Mouse (Mus musculus) thymus, postnatal 25 days (tissue): Measurements from ENCODE around the gene Vmn1r67.
A peak's percentile ranks its signal among the peaks of the same experiment; 100 is the strongest.

Source experiments
- DNase-seq: peaks from one replicate; pipeline ENCODE4 v3.0.0; 2022

Gene Vmn1r67

DNA sequence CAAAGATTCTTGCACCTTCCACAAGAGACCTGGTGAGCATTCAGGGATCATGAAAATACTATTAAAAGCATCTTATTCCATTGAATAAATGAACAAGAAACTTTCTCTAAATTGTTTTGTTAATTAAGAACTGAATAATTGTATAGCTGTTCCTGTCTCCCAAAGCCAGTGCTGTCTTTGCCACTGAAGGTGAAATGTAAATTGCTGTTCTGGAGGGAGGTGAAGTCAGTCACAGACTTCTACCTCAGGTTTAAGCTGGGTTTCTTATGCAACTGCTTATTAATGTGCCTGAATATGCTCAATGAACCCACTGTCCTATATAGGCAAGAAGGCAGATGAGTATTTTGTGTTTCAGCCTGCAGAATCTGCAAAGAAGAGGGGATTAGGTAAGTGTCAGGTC lies at the start of gene Vmn1r67:
Vmn1r67 (plus strand) TSS at position 301 of the 400 bp plus-strand sequence.
- no peak for DNase-seq

DNA sequence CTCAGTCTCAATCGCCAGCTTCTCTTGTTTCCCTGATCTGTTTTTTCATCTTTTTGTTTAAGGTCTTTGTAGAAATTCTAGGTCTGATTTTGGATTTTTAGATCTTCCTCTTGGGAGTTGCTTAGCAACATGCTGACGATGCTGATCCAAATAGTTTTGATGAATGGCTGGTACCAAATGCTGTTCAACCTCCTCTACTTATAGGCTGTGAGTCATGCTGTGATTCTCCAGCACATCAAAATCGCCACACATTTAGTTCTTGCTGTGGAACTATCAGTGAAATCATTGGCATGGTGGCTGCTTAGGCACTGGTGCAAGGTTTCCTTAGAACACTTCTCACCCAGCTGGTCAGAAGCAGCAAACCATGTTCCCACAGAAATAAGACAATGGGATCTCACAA lies 15.0 kb downstream of the Vmn1r67 start:
- DNase-seq, result no peak

DNA sequence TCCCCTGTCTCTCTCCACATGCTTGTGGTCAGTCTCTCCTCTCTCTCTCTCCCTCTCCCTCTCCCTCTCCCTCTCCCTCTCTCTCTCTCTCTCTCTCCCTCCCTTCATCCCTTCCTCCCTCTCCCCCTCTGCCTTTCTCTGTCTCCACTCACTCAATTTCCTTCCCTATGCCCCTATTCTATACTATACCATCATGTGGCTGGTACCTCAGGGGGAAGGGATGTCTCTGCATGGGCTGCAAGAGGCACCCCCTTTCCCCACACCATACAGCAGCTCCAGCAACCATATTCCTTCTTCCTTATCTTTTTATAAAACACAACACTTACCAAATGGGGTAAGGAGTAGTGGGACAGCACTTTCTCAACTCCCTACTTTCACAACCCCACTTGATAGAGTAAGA lies 36.7 kb downstream of the Vmn1r67 start:
- no peak for DNase-seq

DNA sequence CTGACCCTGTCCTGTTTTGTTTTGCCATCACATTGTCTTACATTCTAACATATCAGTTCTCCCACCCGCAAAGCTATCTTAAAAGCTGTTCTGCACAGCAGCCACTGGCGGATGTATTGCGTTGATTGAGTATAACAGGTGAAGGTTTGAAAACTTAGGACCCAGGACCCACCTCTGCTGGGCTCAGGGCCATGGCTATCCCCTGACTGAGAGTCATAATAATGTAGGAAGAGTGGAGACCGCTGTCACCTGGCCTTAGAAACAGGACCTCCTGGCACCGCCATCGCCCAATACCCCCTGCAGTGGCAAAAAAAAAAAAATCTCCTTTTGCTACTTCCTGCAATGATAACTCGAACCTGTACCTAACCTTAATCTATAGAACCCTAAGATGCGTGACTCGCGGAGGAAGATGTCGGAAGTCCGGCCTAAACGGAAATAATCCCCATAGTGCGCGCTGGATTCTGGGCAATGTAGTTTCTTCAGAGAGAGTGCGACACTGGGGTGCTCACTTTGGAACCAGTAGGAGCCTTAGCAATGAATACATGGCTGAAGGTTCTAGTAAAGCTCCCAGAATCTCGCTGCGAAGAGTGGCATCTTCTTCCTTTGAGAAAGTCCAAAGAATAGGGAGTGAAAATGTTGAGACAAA lies 37.6 kb downstream of the Vmn1r67 start:
- no peak for DNase-seq

- DNase-seq, result peak; percentile 66
Measured at GRCm38 (mm10) chr7:10494786-10495521, 51.8 kb downstream of the Vmn1r67 start, which contains the start of gene Zik1. Gene Zik1 (minus strand): TSS chr7:10495394.

- DNase-seq, result no peak
Measured at GRCm38 (mm10) chr7:10495578-10495977, 52.4 kb downstream of the Vmn1r67 start.
